Mouse (Mus musculus): ENCODE measurements around the gene Rpl11.
"Not testable (repeated sequence)": the region's sequence is repeated elsewhere in the genome, so short reads cannot be mapped to it uniquely, and the experiment has no call there.

Rpl11 gene

DNA sequence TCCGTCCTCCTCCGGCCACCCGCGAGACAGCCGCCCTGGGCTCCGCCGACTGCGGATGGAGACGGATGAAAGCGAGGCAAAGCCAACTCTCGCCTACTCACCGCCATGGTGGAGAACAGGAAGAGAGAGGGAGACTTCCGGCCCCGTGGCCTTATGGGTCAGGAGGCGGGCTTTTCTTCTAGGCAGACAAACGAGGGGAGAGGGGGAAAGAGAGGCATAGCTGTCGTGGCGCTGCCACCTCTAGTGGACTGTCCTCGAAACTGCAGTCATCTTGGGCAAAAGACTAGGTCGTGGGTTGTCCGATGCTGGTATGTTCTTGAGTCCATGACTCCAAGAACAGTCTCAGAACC, at the start of gene Rpl11:
Gene Rpl11 (minus strand): TSS at position 182 of the 350 bp plus-strand sequence.
- peak; percentile 95 for DNase-seq (ENCODE audit: low read depth)

DNA sequence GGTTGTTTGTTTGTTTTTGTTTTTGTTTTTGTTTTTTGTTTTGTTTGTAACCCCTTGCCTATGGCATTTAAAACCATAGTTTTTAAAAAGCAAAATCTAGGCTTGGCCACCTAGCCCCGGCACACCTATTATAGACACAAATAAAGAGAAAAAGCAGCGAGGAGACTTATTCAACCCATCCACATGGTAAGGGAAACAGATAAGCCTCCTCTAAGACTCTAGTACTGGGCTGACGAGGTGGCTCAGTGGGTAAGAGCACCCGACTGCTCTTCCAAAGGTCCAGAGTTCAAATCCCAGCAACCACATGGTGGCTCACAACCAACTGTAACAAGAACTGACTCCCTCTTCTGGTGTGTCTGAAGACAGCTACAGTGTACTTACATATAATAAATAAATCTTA, 48.5 kb upstream of the Rpl11 start:
- not testable (repeated sequence) for DNase-seq (ENCODE audit: low read depth)

DNA sequence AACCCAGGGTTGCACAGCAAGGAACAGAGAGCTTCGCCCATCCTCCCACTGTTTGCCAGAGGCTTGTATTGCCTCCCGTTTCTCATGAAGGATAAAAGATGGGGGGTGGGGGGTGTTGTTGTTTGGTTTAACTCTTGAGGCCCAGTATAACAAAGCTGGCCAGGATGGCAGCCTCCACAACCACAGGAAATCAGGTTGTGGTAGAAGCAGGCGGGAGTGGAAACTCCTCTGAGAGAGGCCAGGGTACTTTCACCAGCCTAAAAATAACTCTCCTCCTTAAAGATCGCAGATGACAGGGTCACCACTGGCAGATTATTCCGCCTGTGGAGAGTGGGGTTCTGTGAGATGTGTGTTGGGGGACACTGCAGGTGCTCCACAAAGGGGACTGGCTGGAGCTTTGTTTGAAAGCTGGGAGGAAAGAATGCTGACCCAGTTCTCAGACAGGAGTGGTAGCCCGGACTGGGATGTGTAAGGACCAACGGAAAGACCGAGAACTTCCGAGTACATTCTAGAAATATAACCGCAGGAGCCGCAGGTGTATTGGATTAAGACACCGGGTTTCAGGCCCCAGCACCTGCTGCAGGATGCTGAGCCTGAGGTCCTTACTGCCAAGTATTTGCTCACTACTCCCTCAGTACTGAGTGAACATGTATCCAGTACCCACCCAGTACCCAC, 47.3 kb upstream of the Rpl11 start:
- DNase-seq (ENCODE audit: low read depth): peak; percentile 70

DNA sequence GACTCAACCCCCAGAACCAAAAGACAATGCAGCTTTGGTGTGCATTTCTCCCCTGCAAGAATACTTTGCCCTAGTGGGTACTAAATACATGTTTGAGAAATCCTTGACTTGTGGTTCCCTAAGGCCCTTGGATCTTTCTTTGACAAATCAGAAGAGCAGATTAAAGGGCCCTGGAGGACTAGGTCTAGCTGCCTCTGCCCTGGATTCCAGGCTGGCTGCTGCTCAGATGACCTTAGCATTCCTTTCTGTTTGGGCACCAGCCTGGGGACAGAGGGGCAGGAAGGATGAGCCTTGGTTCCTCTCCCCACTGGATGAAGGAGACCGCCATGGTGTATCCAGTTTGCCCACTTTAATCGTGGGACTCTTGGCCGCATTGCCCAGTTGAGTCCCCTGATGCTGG, 45.2 kb upstream of the Rpl11 start:
- DNase-seq (ENCODE audit: low read depth): no peak

DNA sequence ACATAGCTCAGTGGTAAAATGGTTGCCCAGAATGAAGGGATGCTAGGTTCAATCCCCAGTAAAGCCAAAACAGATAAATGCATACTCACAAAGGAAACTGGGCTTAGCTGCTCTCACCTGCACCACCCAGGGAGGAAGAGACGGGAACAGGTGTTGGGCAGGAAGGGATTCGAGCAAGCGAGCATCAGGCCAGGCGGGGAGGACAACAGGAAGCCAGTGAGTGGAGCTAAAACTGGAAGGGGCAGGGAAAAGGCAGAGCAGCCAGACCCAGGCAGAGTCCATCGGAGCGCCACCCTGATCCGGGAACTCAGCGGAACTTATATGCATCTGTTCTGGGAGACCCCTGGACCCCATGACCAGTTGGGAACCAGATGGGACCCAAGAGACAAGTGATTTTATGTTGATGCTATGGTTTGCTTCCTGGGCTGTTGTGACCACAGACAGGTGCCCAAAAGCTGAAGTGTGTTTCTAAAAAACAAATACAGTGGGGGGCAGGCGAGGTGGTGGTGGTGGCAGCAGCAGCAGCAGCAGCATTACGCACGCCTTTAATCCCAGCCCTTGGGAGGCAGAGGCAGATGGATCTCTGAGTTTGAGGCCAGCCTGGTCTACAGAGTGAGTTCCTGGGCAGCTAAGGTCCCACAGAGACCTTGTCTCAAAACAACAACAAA, 43.4 kb upstream of the Rpl11 start:
- DNase-seq (ENCODE audit: low read depth): no peak

DNA sequence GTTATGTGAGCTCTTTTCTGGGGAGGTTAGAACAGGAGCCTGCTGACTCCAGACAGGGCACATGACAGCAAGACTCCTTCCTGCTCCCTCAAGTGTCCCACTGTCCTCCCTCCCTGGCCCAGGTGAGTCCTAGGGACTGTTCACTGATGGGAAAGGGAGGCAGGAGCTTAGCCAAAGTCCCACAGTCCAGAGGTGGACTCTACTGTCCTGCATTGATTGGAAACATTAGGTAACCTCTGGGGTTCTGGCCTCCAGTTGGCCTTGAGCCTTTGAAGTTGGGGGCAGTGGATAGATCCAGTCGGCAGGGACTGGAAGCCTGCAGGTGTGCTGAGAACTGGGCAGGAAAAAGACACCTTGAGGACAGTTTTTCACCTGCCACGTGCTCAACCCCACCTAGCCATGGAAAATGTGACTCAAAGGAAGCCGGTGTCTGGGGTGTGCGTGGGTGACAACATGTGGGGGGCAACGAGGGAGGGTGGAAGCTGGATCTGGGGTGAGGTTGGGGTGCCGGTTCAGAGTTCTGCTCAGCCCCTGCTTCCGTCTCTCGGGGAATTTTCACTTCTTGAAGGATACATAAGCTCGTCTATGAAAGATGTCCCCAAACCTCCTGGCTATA, 42.4 kb upstream of the Rpl11 start:
- peak; percentile 77 for DNase-seq (ENCODE audit: low read depth)

DNA sequence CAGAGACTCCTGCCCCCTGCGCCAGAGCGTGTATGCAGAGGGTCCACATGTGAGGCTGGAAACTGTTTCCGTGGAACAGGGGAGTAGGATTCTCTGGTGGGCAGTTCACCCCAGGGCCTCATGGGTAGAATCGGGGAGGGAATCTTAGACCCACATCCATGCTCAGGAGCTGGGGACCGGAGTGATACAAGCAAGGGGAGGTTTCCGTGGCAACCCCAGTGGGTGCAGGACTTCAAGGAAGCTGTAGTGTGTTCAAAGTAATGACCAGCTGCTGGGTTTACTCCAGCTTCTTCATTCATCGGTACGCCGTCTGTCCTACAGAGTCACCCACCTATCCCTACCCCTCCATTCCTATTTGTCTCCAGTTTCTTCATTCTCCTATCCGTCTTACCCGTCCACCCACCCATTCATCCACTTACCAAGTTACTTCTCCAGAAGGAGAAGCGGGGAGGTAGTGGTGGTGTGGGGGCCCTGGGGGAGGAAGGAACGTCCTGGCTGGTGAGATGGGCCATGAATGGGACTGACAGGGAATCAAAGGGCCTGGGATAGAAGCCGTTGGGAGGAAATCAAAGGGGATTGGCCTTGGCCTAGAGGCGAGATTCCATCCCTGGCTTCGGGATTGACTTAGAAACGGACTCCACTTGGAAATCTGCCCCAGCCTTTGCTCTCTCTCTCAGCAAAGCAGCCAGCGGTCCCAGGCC, 41.4 kb upstream of the Rpl11 start:
- DNase-seq (ENCODE audit: low read depth): no peak

DNA sequence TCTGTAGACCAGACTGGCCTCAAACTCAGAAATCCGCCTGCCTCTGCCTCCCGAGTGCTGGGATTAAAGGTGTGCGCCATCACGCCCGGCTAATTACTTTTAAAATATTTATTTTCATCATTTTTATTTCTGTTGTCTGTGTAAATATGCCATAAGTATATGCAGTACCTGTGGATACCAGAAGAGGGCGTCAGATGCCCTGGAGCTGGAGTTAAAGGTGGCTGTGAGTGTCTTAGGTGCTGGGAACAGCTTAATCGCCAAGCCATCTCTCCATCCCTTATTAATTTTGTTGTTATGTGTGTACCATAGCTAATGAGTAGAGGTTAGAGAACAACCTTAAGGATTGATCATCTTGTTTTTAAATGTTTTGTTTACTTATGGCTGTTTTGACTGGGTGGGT, 39.3 kb upstream of the Rpl11 start:
- DNase-seq (ENCODE audit: low read depth): no peak

DNA sequence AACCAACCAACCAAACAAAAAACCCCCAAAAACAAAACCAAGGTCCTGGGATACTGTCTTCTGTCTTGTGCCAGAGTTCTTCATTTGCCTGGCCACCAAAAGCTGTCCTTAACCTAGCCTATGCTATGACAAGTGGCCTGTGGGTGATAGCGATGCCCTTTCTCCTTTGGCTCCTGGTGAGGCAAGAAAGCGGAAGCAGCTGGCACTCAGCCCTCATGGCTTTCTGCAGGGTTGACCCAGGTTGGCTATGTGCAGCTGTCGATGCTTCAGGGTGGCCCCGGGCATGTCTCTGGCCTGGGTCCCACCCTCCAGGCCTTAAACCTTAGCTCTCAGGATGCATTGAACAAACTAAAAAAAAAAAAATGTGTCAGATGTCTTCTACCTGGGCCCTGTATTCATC, 38.1 kb upstream of the Rpl11 start:
- DNase-seq (ENCODE audit: low read depth): no peak

DNA sequence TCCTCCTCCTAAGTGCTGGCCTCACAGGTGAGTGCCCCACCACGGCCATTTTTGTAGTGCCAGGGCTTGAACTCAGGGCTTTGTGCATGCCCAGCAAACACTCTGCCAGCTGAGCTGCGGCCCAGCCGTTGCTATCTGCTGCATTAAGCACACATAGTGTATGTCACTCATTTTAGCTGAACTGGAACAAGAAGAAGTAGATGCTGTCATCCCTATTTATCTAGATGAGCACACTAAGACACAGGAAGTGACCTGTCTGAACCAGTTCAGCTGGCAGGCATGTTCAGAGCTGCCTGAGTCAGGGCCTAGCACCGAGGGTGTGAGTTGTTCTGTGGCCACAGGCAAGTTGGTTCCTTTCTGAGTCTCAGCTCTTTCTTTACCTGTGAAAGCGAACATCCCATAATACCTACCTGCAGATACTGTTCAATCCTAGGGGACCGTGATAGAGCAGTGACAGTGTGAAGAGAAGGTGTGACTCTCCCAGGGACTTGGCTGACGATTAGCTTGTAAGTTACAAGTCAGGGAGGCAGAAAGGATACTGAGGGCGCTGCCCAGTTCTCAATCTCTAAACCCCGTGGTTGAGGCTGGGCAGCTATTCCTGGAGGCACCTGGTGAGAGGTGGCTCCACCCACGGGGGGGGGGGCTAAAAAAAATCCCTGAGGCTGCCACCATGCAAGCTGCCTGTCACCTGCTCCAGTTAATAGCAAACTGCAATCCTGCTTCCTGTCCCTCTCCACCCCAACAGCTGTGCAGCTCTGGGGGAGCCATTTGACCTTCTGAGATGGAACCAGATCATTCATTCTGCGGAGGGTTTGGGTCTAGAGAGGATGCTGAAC, 36.7 kb upstream of the Rpl11 start:
- DNase-seq (ENCODE audit: low read depth): peak; percentile 77

DNA sequence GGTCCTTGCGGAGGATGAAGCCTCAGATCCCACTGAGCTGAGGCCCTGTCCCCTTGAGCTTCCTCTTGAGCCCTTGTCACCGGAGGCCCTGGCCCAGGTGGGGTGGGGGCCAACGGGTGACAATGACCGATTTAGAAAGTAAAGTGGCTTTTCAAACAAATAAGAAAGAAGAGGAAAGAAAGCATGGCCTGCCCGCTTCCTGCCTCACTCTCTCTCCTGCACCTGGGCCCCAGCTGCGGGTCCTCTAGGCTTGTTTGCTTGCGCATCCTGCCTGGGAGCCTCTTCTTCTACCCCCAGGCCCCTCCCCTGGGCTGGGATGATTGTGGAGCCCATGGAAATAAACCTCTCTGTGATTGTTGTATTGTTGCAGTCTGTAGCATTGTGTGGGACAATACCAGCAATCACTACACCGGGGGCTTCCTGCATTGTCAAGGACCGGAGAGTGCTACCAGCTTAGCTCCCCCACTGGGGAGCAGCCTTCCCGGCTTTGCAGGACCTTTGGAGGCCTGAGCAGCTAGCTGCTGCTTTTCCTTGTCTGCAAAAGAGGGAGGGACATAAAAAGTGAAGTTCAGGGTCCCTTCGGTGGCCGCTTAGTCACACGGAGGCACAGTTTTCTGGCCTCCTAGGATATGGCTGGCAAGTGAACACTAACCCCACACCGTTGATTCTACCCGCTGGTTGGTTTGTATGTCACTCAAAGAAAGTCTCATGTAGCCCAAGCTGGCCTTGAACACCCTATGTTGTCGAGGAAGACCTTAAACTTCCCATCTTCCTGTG, 35.9 kb upstream of the Rpl11 start:
- peak; percentile 82 for DNase-seq (ENCODE audit: low read depth)

DNA sequence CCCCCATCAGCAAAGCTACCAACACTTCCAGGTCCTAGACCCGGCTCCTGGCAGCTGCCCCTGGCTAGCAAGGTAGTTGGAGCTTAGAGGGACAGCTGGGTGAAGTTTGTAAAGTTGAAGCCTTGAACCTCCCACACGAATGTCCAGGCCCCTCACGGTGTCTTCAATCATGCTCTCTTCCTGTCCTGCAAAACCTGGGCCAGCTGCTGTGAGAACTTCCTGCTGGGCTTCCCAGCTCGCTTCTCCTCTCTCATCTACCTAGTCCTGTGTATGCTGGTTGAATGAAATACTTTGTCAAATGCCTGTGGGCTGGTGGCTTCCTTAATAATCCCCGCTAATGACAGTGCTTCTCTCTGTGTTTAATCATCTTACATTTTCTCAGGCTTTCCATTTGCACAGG, 35.1 kb upstream of the Rpl11 start:
- DNase-seq (ENCODE audit: low read depth): no peak

DNA sequence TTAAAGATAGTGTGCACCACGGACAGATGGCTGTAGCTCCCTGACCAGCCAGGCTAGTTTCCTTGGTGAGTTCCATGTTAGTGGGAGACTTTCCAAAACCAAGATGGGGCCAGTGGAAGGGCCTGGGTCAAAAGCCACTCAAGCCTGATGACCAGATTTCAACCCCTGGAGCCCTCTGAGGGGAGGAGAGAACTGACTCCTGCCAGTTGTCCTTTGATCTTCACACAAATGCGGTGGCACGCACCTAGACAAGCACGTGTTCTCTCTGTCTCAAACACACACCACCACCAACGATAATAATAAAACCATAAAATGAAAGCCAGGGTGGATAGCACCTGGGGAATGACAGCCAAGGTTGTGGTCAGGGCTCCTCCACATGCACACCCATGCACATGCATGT, 34.0 kb upstream of the Rpl11 start:
- DNase-seq (ENCODE audit: low read depth): peak; percentile 49

DNA sequence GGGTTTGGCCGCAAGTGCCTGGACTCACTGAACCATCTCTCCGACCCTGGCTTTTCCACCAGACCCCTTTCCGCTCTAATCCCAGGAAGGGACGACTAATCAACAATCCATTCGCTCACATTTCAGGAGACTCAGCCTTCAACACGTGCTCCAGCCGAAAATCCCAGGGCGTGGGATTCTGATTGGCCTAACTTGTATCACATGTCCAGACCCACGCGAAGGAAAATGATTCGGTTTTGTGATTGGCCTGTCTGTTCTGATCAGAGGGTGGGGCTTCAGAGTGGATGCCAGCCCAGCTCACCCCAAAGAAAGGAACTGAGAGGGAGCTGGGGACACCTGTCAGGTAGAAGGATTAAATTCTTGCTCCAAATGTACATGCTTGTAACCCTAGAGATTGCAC, 31.6 kb upstream of the Rpl11 start:
- peak; percentile 7 for DNase-seq (ENCODE audit: low read depth)

DNA sequence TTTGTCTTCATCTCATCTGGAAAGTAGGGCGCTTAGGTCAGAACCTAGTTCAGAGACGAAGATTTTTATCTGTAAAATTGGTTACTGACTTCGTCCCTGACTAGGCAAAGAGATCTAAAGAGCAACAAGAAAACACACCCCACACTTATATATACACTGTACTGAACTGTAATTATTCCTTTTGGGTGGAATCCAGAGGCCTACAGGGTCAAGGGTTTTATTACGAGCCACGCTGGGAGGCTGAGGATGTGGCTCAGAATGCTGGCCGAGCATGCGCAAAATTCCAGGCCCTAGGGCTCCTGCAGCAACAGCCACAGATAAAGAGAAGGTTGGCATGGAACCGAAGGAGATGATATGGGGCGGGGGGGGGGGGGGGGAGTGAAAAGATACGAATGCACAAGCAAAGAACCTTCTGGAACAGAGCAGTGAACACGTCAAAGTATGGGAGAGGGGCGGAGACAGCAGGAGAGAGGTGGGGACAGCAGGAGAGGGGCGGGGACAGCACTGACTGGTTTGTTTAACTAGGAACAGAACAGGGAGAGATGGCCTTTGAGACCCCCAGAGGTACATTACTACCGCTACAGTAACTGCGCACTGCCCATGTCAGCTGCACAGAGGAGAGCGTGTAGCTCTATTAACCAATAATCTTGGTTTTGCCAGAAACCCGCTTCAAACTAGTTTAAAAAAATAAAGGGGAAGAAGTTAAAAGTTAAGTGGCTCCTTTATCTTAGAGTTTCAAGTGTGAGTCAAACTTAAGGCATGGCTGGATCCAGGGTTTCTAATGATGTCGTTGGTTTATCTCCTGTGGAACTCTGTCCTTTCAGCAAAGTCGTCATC, 30.3 kb upstream of the Rpl11 start:
- DNase-seq (ENCODE audit: low read depth): peak; percentile 12

DNA sequence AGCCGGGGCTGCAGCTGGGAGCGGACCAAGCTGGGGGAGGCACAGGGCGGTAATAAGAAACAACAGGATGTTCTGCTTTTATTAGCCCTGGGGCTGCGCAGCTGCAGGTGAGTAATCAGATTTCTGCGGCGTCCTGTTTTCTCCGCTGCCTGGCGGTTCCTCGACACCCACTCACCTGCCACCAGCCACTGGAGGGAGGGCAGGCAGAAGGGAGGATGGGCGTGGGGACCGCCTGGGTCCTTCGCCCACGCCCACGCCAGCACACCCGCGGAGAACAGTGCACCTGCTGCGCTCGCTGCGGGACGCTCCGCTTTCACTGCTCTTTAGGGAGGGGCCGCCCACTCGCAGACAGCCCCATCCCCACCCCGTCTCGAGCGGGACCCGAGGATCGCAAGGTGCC, 28.5 kb upstream of the Rpl11 start:
- DNase-seq (ENCODE audit: low read depth): peak; percentile 81

DNA sequence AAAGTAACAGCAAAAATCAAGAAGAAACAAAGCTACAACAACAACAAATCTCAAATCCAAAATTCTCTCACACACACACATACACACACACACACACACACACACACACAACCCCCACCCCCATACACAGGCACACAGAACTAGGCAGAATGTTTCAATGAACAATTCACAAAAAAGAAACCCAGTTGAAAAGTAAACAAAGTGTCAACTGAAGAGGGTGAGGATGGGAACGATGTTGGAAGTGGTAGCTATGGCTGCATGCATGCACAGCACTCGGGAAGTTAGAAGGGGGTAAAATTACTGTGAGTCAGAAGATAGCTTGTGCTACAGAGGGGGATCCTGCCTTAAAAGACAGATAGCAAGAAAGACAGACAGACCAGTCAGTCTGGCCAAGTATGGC, 25.4 kb upstream of the Rpl11 start:
- DNase-seq (ENCODE audit: low read depth): no peak

DNA sequence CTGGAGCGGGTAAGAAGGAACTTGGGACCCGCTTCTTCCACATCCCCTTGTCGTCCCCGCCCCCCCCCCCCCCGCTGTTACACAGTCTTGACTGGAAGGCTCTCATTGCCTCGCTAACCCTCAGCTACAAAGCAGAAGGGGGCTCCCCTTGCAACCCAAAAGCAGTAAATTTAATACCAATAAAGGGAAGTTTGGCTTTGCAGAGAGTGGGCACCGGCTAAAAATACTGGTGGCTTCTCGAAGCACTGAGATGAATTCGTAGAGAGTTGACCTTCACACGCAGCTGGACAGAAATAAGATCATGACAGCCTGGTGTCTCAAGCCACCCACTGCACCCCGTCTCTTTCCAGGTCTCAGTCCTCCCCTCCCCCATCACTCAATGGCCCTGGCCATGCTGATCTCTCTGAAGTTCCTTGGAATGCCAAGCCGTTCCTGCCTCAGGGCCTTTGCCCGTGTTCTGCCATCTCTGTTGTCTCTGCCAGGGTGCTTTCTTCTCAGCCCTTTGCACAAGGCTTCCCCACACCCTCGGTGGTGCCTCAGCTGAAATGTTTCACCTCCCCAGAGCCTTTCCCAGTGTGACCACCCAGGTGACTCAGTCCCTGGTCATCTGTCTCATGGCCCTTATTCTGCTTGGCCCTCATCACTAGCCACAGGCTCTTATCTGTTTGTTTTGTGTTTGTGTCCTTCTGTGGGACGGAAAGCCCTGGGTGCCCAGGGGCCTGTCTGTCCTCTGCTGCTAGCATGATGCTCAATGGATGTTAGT, 23.7 kb upstream of the Rpl11 start:
- DNase-seq (ENCODE audit: low read depth): no peak

DNA sequence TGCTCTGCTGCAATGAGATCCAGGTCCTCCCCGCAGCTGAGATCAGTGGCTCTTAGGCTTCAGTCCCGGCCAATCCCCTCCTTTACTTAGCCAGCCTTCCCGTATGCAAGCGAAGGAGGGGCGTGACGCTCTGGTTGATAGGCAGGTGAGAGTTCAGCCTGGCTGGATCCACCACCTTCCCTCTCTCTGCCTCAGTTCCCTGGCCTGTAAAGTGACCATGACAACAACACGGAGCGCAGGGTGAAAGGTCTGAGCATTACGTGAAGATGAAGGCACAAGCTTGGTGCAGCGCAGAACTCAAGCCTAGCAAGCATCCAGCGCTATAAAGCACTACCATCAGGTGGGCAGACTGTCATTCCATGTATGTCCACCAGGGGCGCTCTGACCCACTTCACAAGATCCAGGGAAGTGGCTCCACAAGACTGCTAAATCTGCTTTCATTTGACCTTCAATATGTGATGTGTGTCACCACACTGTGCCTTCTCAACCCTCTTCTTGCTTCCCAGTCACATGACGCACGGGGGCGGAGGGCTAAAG, 18.0 kb upstream of the Rpl11 start:
- DNase-seq (ENCODE audit: low read depth): peak; percentile 93

Measured in naive thymus-derived CD4-positive, alpha-beta T cell, adult 2 months (primary cell).